Mouse (Mus musculus) kidney, embryonic 15.5 days (tissue): ENCODE results near the gene Gck. TPM values are rescaled to one million over a fixed set of nuclear protein-coding genes. Genes with fewer than 3 reads are reported as not detected.
"Not testable (repeated sequence)": the region's sequence is repeated elsewhere in the genome, so short reads cannot be mapped to it uniquely, and the experiment has no call there.

ENCODE experiments used
- ATAC-seq: fragments of 200-750 bp; cut with Nextera tagmentation; replicated peaks from 2 replicates; pipeline ENCODE4 v1.8.0; 2017; ENCODE audit warnings: moderate TSS enrichment; ENCODE audit not compliant: low FRiP score
- H3K27ac ChIP-seq: fragments of 300-500 bp; sonication (generic); 2 replicates; pipeline ENCODE4 v1.5.1; 2015; ENCODE audit warnings: mild to moderate bottlenecking, inconsistent platforms
- H3K27me3 ChIP-seq: fragments of 300-500 bp; sonication (generic); 2 replicates; pipeline ENCODE4 v1.6.1; 2015; ENCODE audit warnings: inconsistent platforms
- H3K36me3 ChIP-seq: fragments of 300-500 bp; sonication (generic); 2 replicates; pipeline ENCODE4 v1.6.1; 2015; ENCODE audit warnings: inconsistent platforms
- H3K4me1 ChIP-seq: fragments of 300-500 bp; sonication (generic); 2 replicates; pipeline ENCODE4 v1.6.1; 2015; ENCODE audit warnings: inconsistent platforms
- H3K4me2 ChIP-seq: fragments of 300-500 bp; sonication (generic); 2 replicates; pipeline ENCODE4 v1.6.1; 2015; ENCODE audit warnings: moderate library complexity, mild to moderate bottlenecking, inconsistent platforms
- H3K4me3 ChIP-seq: fragments of 300-500 bp; sonication (generic); replicated peaks from 2 replicates; pipeline ENCODE4 v1.5.1; 2015; ENCODE audit warnings: mild to moderate bottlenecking, inconsistent platforms
- H3K9ac ChIP-seq: fragments of 300-500 bp; sonication (generic); 2 replicates; pipeline ENCODE4 v1.6.1; 2015; ENCODE audit warnings: mild to moderate bottlenecking, inconsistent platforms
- H3K9me3 ChIP-seq: fragments of 300-500 bp; sonication (generic); replicated peaks from 2 replicates; pipeline ENCODE4 v1.6.1; 2016; ENCODE audit warnings: inconsistent platforms
- WGBS: fragments of 180-500 bp; shearing (Covaris S2); methylation state at CpG from one replicate; pipeline ENCODE4 v1.1.7; 2015; ENCODE audit warnings: mixed read lengths; 5-methylcytosine and 5-hydroxymethylcytosine counted together
- polyA plus RNA-seq: library from polyadenylated mRNA; unstranded; fragments of >200 nt; fragmentation: Nextera tagmentation; extraction: Ambion mirVana; gene quantifications from 2 replicates; pipeline ENCODE4 v1.2.1, GENCODE M21; 2015

Gene Gck
- polyA plus RNA-seq, 1 experiment from 2014 or later, result 2.0 TPM

- H3K4me1 ChIP-seq, result peaks cover 47% of the 10 kb centered on the region
- H3K9me3 ChIP-seq, result no peaks in the 10 kb centered on the region
- H3K36me3 ChIP-seq, result no peaks in the 10 kb centered on the region
- peak; percentile 91 for ATAC-seq
- 0 out of 2 replicates have a peak, but pooled peaks cover 3% of the 10 kb centered on the region for H3K27me3 ChIP-seq
- H3K27ac ChIP-seq, result peak overlapping the region; percentile 70
- WGBS, result 14% methylated on average over 8 of the region's 8 CpGs
- no peak overlapping the region for H3K9ac ChIP-seq
- H3K4me2 ChIP-seq, result no peak overlapping the region
- no peak overlapping the region for H3K4me3 ChIP-seq
Measured at GRCm38 (mm10) chr11:5892151-5892591, 57.7 kb downstream of the Gck start.

- not testable (repeated sequence) for H3K4me3 ChIP-seq, H3K36me3 ChIP-seq, H3K9me3 ChIP-seq, H3K27ac ChIP-seq, H3K27me3 ChIP-seq, H3K9ac ChIP-seq, H3K4me2 ChIP-seq, ATAC-seq
- H3K4me1 ChIP-seq, result peaks cover 28% of the 10 kb centered on the region
- WGBS, result 63% methylated on average over 5 of the region's 5 CpGs
Measured at GRCm38 (mm10) chr11:5888563-5888962, 61.3 kb downstream of the Gck start.

DNA sequence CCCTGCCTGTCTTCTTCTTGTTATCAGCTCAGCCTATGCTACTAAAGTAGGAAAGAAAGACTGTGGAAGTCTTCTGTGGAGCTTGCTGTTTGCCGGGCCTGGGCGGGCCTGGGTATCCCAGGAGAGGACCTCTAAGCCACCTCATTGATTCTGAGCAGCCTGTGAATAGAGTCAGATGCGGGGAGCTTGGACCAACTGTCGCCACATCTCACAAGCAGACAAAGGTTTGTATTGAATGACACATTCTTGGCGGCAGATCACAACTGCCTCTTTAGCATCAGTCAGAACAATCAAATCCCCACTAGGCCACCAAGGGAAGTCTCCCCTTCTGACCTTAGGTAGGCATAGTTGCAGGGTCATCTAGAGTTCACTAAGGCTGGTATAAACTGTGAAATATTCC lies 62.6 kb downstream of the Gck start:
- no peak for ATAC-seq
- no peaks in the 10 kb centered on the region for H3K36me3 ChIP-seq
- H3K4me2 ChIP-seq, result no peak overlapping the region
- no peak overlapping the region for H3K4me3 ChIP-seq
- peaks cover 15% of the 10 kb centered on the region for H3K4me1 ChIP-seq
- H3K9me3 ChIP-seq, result no peaks in the 10 kb centered on the region
- no peaks in the 10 kb centered on the region for H3K27me3 ChIP-seq
- no peak overlapping the region for H3K9ac ChIP-seq
- WGBS, result 71% methylated on average over 5 of the region's 5 CpGs
- no peak overlapping the region for H3K27ac ChIP-seq

- no peak overlapping the region for H3K9ac ChIP-seq
- H3K9me3 ChIP-seq, result no peaks in the 10 kb centered on the region
- 17% methylated on average over 9 of the region's 9 CpGs for WGBS
- no peak overlapping the region for H3K4me3 ChIP-seq
- peaks cover 5% of the 10 kb centered on the region for H3K4me1 ChIP-seq
- no peaks in the 10 kb centered on the region for H3K36me3 ChIP-seq
- H3K4me2 ChIP-seq, result no peak overlapping the region
- H3K27me3 ChIP-seq, result no peaks in the 10 kb centered on the region
- no peak overlapping the region for H3K27ac ChIP-seq
- no peak for ATAC-seq
Measured at GRCm38 (mm10) chr11:5886187-5886586, 63.7 kb downstream of the Gck start.

GRCm38 (mm10) chr11:5882518-5882917 lies 67.4 kb downstream of the Gck start:
- no peaks in the 10 kb centered on the region for H3K9me3 ChIP-seq
- 62% methylated on average over 8 of the region's 8 CpGs for WGBS
- H3K27me3 ChIP-seq, result no peaks in the 10 kb centered on the region
- H3K4me1 ChIP-seq, result peaks cover 6% of the 10 kb centered on the region
- H3K4me2 ChIP-seq, result no peak overlapping the region
- H3K27ac ChIP-seq, result no peak overlapping the region
- no peak overlapping the region for H3K9ac ChIP-seq
- no peak overlapping the region for H3K4me3 ChIP-seq
- no peak for ATAC-seq
- H3K36me3 ChIP-seq, result no peaks in the 10 kb centered on the region

DNA sequence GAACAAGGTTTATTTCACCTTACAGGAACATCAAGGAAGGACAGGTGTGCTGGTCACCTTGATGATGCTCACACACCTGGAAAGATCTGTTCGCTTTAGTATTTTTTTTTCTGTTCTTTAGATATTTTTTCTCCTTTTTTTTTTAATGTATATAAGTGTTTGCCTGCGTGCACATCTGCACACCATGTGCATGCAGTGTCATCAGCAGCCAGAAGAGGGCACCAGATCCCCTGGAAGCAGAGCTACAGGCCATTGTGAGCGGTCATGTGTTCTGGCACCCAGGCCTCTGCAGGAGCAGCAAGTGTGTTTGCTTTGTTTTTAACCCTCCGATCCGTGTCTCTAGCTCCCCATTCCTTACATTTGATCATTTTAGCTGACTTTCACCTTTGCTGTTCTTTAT lies 70.0 kb downstream of the Gck start:
- 67% methylated on average over 5 of the region's 5 CpGs for WGBS
- H3K36me3 ChIP-seq, result peaks cover 17% of the 10 kb centered on the region
- H3K4me3 ChIP-seq, result no peak overlapping the region
- no peak overlapping the region for H3K9ac ChIP-seq
- H3K27ac ChIP-seq, result no peak overlapping the region
- H3K27me3 ChIP-seq, result no peaks in the 10 kb centered on the region
- no peaks in the 10 kb centered on the region for H3K9me3 ChIP-seq
- no peak overlapping the region for H3K4me2 ChIP-seq
- H3K4me1 ChIP-seq, result peaks cover 25% of the 10 kb centered on the region
- no peak for ATAC-seq

- H3K9me3 ChIP-seq, result no peaks in the 10 kb centered on the region
- peaks cover 25% of the 10 kb centered on the region for H3K4me1 ChIP-seq
- no peaks in the 10 kb centered on the region for H3K27me3 ChIP-seq
- peaks cover 30% of the 10 kb centered on the region for H3K36me3 ChIP-seq
- peak overlapping the region; percentile 83 for H3K4me3 ChIP-seq
- peak overlapping the region; percentile 35 for H3K9ac ChIP-seq
- peak overlapping the region; percentile 82 for H3K4me2 ChIP-seq
- peak overlapping the region; percentile 86 for H3K27ac ChIP-seq
- 34% methylated on average over 8 of the region's 8 CpGs for WGBS
- no peak for ATAC-seq
Measured at GRCm38 (mm10) chr11:5878661-5879060, 71.2 kb downstream of the Gck start.

GRCm38 (mm10) chr11:5877921-5878526 lies 71.9 kb downstream of the Gck start, which contains the start of gene Pold2:
Gene Pold2, minus strand, starts transcription at chr11:5878292.
- H3K4me2 ChIP-seq, result peak within 1 kb of the TSS; percentile 82
- peak within 1 kb of the TSS; percentile 86 for H3K27ac ChIP-seq
- H3K36me3 ChIP-seq, result peaks cover 36% of the 10 kb centered on the region
- WGBS, result under 1% methylated on average over 45 of the region's 52 CpGs
- peak within 1 kb of the TSS; percentile 83 for H3K4me3 ChIP-seq
- peaks cover 25% of the 10 kb centered on the region for H3K4me1 ChIP-seq
- no peaks in the 10 kb centered on the region for H3K27me3 ChIP-seq
- H3K9me3 ChIP-seq, result no peaks in the 10 kb centered on the region
- H3K9ac ChIP-seq, result peak within 1 kb of the TSS; percentile 71
- peak; percentile 99 for ATAC-seq

DNA sequence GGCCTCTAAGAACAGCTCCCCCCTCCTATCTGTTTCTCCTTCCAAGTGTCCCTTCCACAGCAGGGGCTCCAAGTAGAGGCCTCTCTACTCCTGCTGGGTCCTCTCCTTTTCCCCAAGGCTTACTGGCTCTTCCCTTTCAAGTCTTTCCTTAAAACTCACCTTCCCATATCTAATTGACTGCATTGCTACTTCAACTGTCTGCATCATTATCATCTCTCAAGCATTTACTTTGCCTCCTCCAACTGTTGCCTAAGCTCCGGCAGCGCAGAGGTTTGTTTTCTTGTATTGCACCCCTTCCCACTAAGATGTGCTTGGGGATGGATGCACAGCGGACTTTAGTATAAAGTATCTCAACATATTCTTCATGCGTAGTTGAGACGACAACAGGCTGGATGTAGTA lies 72.5 kb downstream of the Gck start:
- peak overlapping the region; percentile 71 for H3K9ac ChIP-seq
- H3K27me3 ChIP-seq, result no peaks in the 10 kb centered on the region
- H3K4me3 ChIP-seq, result peak overlapping the region; percentile 83
- H3K4me2 ChIP-seq, result peak overlapping the region; percentile 82
- WGBS, result 2% methylated on average over 5 of the region's 5 CpGs
- ATAC-seq, result no peak
- H3K4me1 ChIP-seq, result peaks cover 25% of the 10 kb centered on the region
- H3K9me3 ChIP-seq, result no peaks in the 10 kb centered on the region
- peak overlapping the region; percentile 56 for H3K27ac ChIP-seq
- H3K36me3 ChIP-seq, result peaks cover 42% of the 10 kb centered on the region

GRCm38 (mm10) chr11:5873192-5873591 lies 76.7 kb downstream of the Gck start:
- H3K4me3 ChIP-seq, result no peak overlapping the region
- H3K9ac ChIP-seq, result no peak overlapping the region
- no peaks in the 10 kb centered on the region for H3K9me3 ChIP-seq
- peaks cover 84% of the 10 kb centered on the region for H3K36me3 ChIP-seq
- H3K27ac ChIP-seq, result no peak overlapping the region
- H3K27me3 ChIP-seq, result no peaks in the 10 kb centered on the region
- H3K4me1 ChIP-seq, result peaks cover 22% of the 10 kb centered on the region
- no peak for ATAC-seq
- no peak overlapping the region for H3K4me2 ChIP-seq
- WGBS, result 96% methylated on average over 9 of the region's 9 CpGs

- Histone ChIP-seq H3K4me1 (peaks cover 26% of the 10 kb centered on the region), H3K36me3 (peaks cover 89% of the 10 kb centered on the region), H3K27ac (no peak overlapping the region)
Measured at GRCm38 (mm10) chr11:5872707-5873106, 77.2 kb downstream of the Gck start.

GRCm38 (mm10) chr11:5870069-5870468 lies 79.8 kb downstream of the Gck start:
- Histone ChIP-seq H3K27me3 (no peaks in the 10 kb centered on the region), H3K4me3 (no peak overlapping the region), H3K4me1 (peaks cover 22% of the 10 kb centered on the region), H3K4me2 (no peak overlapping the region), H3K9me3 (no peaks in the 10 kb centered on the region), H3K27ac (no peak overlapping the region), H3K36me3 (peaks cover 83% of the 10 kb centered on the region), H3K9ac (no peak overlapping the region)
- ATAC-seq, result no peak
- WGBS, result 89% methylated on average over 16 of the region's 16 CpGs

More at GRCm38 (mm10) chr11:5872707-5873106, 77.2 kb downstream of the Gck start:
- no peak for ATAC-seq
- Histone ChIP-seq H3K9ac (no peak overlapping the region), H3K4me2 (no peak overlapping the region), H3K9me3 (no peaks in the 10 kb centered on the region), H3K27me3 (no peaks in the 10 kb centered on the region), H3K4me3 (no peak overlapping the region)
- WGBS, result 93% methylated on average over 11 of the region's 11 CpGs

- no peak overlapping the region for H3K4me2 ChIP-seq
- H3K27me3 ChIP-seq, result no peaks in the 10 kb centered on the region
- H3K27ac ChIP-seq, result no peak overlapping the region
- H3K9me3 ChIP-seq, result no peaks in the 10 kb centered on the region
- no peak for ATAC-seq
- no peak overlapping the region for H3K9ac ChIP-seq
- WGBS, result 93% methylated on average over 16 of the region's 16 CpGs
- H3K4me1 ChIP-seq, result peaks cover 22% of the 10 kb centered on the region
- H3K4me3 ChIP-seq, result no peak overlapping the region
- peaks cover 80% of the 10 kb centered on the region for H3K36me3 ChIP-seq
Measured at GRCm38 (mm10) chr11:5869331-5869730, 80.5 kb downstream of the Gck start.
